In the genomic region with DNA sequence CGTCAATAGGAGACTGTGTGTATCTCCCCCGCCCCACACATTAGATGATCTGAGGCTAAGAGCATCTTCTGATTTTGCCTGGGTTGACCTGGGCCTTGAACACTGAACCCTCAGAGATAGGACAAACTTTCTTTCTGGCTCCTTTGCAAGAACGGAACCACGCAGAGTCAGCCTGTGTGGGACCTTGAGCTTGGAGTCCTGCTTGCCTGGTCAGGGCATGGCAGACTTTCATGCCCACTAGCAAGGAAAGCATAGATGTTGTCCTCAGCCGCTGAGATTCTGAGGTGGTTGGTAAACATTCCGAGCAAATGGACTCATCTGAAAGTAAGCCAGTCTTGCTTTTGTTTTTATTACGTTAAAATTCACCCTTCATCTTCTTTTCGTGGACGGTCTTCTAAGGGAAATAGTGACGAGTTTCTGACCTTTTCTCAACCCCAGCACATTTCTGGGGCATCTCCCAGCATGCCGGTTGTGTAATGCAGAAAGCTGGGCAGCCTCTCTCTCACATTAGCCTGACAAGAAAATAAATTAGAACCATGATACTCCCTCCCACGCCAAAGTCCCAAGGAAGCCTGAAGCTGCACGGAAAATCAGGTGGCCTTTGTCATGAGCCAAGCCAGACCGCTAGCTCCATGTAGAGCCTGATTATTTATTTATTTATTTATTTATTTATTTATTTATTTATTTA, we compare ENCODE assay signal across 9 mouse cellular contexts.
DNase-seq lines count a peak whose midpoint lies in the region; ATAC-seq and TF ChIP-seq lines count a peak whose summit lies in the region.
"Had no signal": no experiment of that assay in that cellular context is flagged by ENCODE, and none has a peak within 500 bp of the region (broad histone marks: within the 10 kb centered on the region; RNA-seq: fewer than 3 reads in every experiment).

No protein-coding gene starts in this region.

- no peak for DNase-seq in kidney, adult 18-20 months
- DNase-seq in adipocyte (ENCODE audit: low spot score) = peak; percentile 76
- peak; percentile 52 to 58 for DNase-seq in cerebellum, postnatal 14 days
- DNase-seq in kidney, postnatal 4 days = peak; percentile 19 to 38
- DNase-seq in urinary bladder, postnatal 4 days (ENCODE audit: low spot score in 2 of 2) = no peak

- H3K9me3 ChIP-seq in kidney, embryonic 15.5 days (replicated peaks) = no peaks in the 10 kb centered on the region
- H3K9me3 ChIP-seq: lung, embryonic 15.5 days had no signal

- no peaks in the 10 kb centered on the region for H3K27me3 ChIP-seq in kidney, embryonic 15.5 days
- H3K27me3 ChIP-seq: lung, embryonic 15.5 days had no signal

- peak overlapping the region; percentile 10; the same call in 1 of the 2 replicates for H3K4me2 ChIP-seq in kidney, embryonic 15.5 days

- no peak overlapping the region for H3K4me3 ChIP-seq in kidney, embryonic 15.5 days (replicated peaks)
- no peak overlapping the region for H3K4me3 ChIP-seq in olfactory bulb, adult 2 months (ENCODE audit: insufficient read depth, low read depth, low read length)

- TF ChIP-seq POLR2A in olfactory bulb, adult 2 months (IDR thresholded peaks at IDR 0.05; ENCODE audit: insufficient read depth, low read depth, low read length) = no peak

- H3K4me1 ChIP-seq in kidney, embryonic 15.5 days = peaks cover 30% of the 10 kb centered on the region
- H3K4me1 ChIP-seq in olfactory bulb, adult 2 months (ENCODE audit: control insufficient read depth, insufficient read depth, low read length) = peaks cover 5% of the 10 kb centered on the region; the same call in 1 of the 2 replicates

- H3K9ac ChIP-seq in kidney, embryonic 15.5 days = no peak overlapping the region
- H3K9ac ChIP-seq: lung, embryonic 15.5 days had no signal

- TF ChIP-seq CTCF in olfactory bulb, adult 2 months (IDR thresholded peaks at IDR 0.05; ENCODE audit: insufficient read depth, low read depth, low read length) = no peak

- no peaks in the 10 kb centered on the region for H3K36me3 ChIP-seq in kidney, embryonic 15.5 days
- H3K36me3 ChIP-seq: lung, embryonic 15.5 days had no signal

- peak; percentile 56; the same call in 1 of the 2 replicates for ATAC-seq in kidney, embryonic 15.5 days (replicated peaks; ENCODE audit: low FRiP score)
- no peak for ATAC-seq in erythroid progenitor cell, adult 5-6 weeks (replicated peaks; ENCODE audit: low FRiP score, poor library complexity, severe bottlenecking)

- 51% methylated on average over 14 of the region's 14 CpGs for WGBS in kidney, embryonic 15.5 days
- WGBS in olfactory bulb, adult 2 months = 45% methylated on average over 14 of the region's 14 CpGs

- H3K27ac ChIP-seq in kidney, embryonic 15.5 days = peak overlapping the region; percentile 11; the same call in 1 of the 2 replicates
- peak overlapping the region; percentile 43; the same call in 1 of the 2 replicates for H3K27ac ChIP-seq in olfactory bulb, adult 2 months (ENCODE audit: insufficient read depth, low read depth, low read length)
- H3K27ac ChIP-seq: lung, embryonic 15.5 days had no signal

Comparison
In these comparisons a context has a peak if more than half of its experiments do, and no peak if none do; other contexts are left out.
1. DNase-seq: peak in adipocyte (single experiment), cerebellum, postnatal 14 days (2 of 2) and kidney, postnatal 4 days (2 of 2); none in kidney, adult 18-20 months (single experiment) and urinary bladder, postnatal 4 days (0 of 2).